Mouse (Mus musculus): ENCODE results near the gene Mrpl27. TPM values are rescaled to one million over a fixed set of nuclear protein-coding genes. Genes with fewer than 3 reads are reported as not detected.
"Not testable (repeated sequence)": the region's sequence is repeated elsewhere in the genome, so short reads cannot be mapped to it uniquely, and the experiment has no call there.

Mrpl27 gene
- total RNA-seq (2022): 10 to 100 TPM; 62.7 to 75.7 (median 69.0) TPM

- DNase-seq (ENCODE audit: low spot score in 2 of 2): peak; percentile 78 to 88
Observed at GRCm38 (mm10) chr11:94653663-94654436, at the start of gene Mrpl27, which contains the start of gene Eme1. Gene Mrpl27 (plus strand): TSS chr11:94653767. Gene Eme1 (minus strand): TSS chr11:94653964.

- no peak for DNase-seq (ENCODE audit: low spot score in 2 of 2)
Observed at GRCm38 (mm10) chr11:94610744-94611740, 42.5 kb upstream of the Mrpl27 start.

GRCm38 (mm10) chr11:94614603-94615002, 39.0 kb upstream of the Mrpl27 start:
- DNase-seq (ENCODE audit: low spot score in 2 of 2): no peak

GRCm38 (mm10) chr11:94615494-94615893, 38.1 kb upstream of the Mrpl27 start:
- no peak for DNase-seq (ENCODE audit: low spot score in 2 of 2)

- DNase-seq (ENCODE audit: low spot score in 2 of 2): no peak
Observed at GRCm38 (mm10) chr11:94617646-94618045, 35.9 kb upstream of the Mrpl27 start.

- no peak for DNase-seq (ENCODE audit: low spot score in 2 of 2)
Observed at GRCm38 (mm10) chr11:94620766-94621457, 32.7 kb upstream of the Mrpl27 start.

GRCm38 (mm10) chr11:94621458-94621852, 32.1 kb upstream of the Mrpl27 start:
- no peak for DNase-seq (ENCODE audit: low spot score in 2 of 2)

GRCm38 (mm10) chr11:94622162-94622561, 31.4 kb upstream of the Mrpl27 start:
- DNase-seq (ENCODE audit: low spot score in 2 of 2): no peak

- peak; percentile 89 to 93 for DNase-seq (ENCODE audit: low spot score in 2 of 2)
Observed at GRCm38 (mm10) chr11:94629199-94629883, 24.2 kb upstream of the Mrpl27 start, which contains the start of gene Lrrc59. Gene Lrrc59 (plus strand): TSS chr11:94629767.

- DNase-seq (ENCODE audit: low spot score in 2 of 2): no peak
Observed at GRCm38 (mm10) chr11:94629884-94630198, 23.7 kb upstream of the Mrpl27 start.

- no peak for DNase-seq (ENCODE audit: low spot score in 2 of 2)
Observed at GRCm38 (mm10) chr11:94630199-94631011, 23.2 kb upstream of the Mrpl27 start.

GRCm38 (mm10) chr11:94631969-94632368, 21.6 kb upstream of the Mrpl27 start:
- DNase-seq (ENCODE audit: low spot score in 2 of 2): no peak

- DNase-seq (ENCODE audit: low spot score in 2 of 2): no peak
Observed at GRCm38 (mm10) chr11:94632988-94633387, 20.6 kb upstream of the Mrpl27 start.

- no peak for DNase-seq (ENCODE audit: low spot score in 2 of 2)
Observed at GRCm38 (mm10) chr11:94634431-94634830, 19.1 kb upstream of the Mrpl27 start.

- DNase-seq (ENCODE audit: low spot score in 2 of 2): peak in 1 of 2 experiments; percentile 46
Observed at GRCm38 (mm10) chr11:94644461-94645219, 8.9 kb upstream of the Mrpl27 start.

GRCm38 (mm10) chr11:94646457-94646856, 7.1 kb upstream of the Mrpl27 start:
- DNase-seq (ENCODE audit: low spot score in 2 of 2): no peak

- DNase-seq (ENCODE audit: low spot score in 2 of 2): not testable (repeated sequence)
Observed at GRCm38 (mm10) chr11:94651241-94651640, 2.3 kb upstream of the Mrpl27 start.

- no peak for DNase-seq (ENCODE audit: low spot score in 2 of 2)
Observed at GRCm38 (mm10) chr11:94652973-94653372, 594 bp upstream of the Mrpl27 start.

GRCm38 (mm10) chr11:94661344-94661743, 7.8 kb downstream of the Mrpl27 start:
- no peak for DNase-seq (ENCODE audit: low spot score in 2 of 2)

Measured in left cerebral cortex, adult 8-10 months (tissue).